Mouse (Mus musculus) hindbrain, postnatal 0 days (tissue): Measurements from ENCODE around the gene Dlg4. TPM values are rescaled to one million over a fixed set of nuclear protein-coding genes. Genes with fewer than 3 reads are reported as not detected.

Experiments
- ATAC-seq: fragments of 200-750 bp; cut with Nextera tagmentation; 2 replicates; pipeline ENCODE4 v1.8.0; 2017; ENCODE audit warnings: mild to moderate bottlenecking, moderate TSS enrichment, moderate library complexity
- DNase-seq: peaks from one replicate; pipeline ENCODE4 v3.0.0-alpha.2; 2015; ENCODE audit warnings: low spot score
- H3K27ac ChIP-seq: fragments of 300-500 bp; sonication (generic); 2 replicates; pipeline ENCODE4 v1.5.1; 2014; ENCODE audit warnings: mild to moderate bottlenecking
- H3K27me3 ChIP-seq: fragments of 300-500 bp; sonication (generic); 2 replicates; pipeline ENCODE4 v1.6.1; 2014; ENCODE audit warnings: low read length, mixed read lengths; ENCODE audit not compliant: insufficient read depth
- H3K36me3 ChIP-seq: fragments of 300-500 bp; sonication (generic); 2 replicates; pipeline ENCODE4 v1.6.1; 2014; ENCODE audit warnings: low read length, mixed read lengths; ENCODE audit not compliant: insufficient read depth
- H3K4me1 ChIP-seq: fragments of 300-500 bp; sonication (generic); 2 replicates; pipeline ENCODE4 v1.6.1; 2014; ENCODE audit warnings: antibody characterized with exemption, low read length, mixed read lengths; ENCODE audit not compliant: insufficient read depth
- H3K4me2 ChIP-seq: fragments of 300-500 bp; sonication (generic); 2 replicates; pipeline ENCODE4 v1.6.1; 2014; ENCODE audit warnings: low read depth, mild to moderate bottlenecking, low read length, moderate library complexity, mixed read lengths
- H3K4me3 ChIP-seq: fragments of 300-500 bp; sonication (generic); 2 replicates; pipeline ENCODE4 v1.5.1; 2014; ENCODE audit warnings: low read length
- H3K9ac ChIP-seq: fragments of 300-500 bp; sonication (generic); replicated peaks from 2 replicates; pipeline ENCODE4 v1.6.1; 2014; ENCODE audit warnings: mild to moderate bottlenecking, low read length, moderate library complexity, mixed read lengths
- H3K9me3 ChIP-seq: fragments of 300-500 bp; sonication (generic); 2 replicates; pipeline ENCODE4 v1.6.1; 2016; ENCODE audit warnings: low read length, mixed read lengths
- CTCF ChIP-seq: IDR thresholded peaks from 2 replicates; pipeline ENCODE4 v1.5.1; 2016; ENCODE audit warnings: antibody characterized with exemption, control low read depth, low read depth
- WGBS: fragments of 180-500 bp; shearing (Covaris S2); extraction: QIAGEN DNeasy Blood & Tissue Kit; methylation state at CpG from one replicate; pipeline ENCODE4 v1.1.7; 2014; 5-methylcytosine and 5-hydroxymethylcytosine counted together
- polyA plus RNA-seq: library from polyadenylated mRNA; unstranded; fragments of >200 nt; fragmentation: Nextera tagmentation; extraction: Ambion mirVana; gene quantifications from 2 replicates; pipeline ENCODE4 v1.2.1, GENCODE M21; 2015
- total RNA-seq: library from RNA; depleted of rRNA; stranded (reverse); fragments of >200 nt; gene quantifications from 2 replicates; pipeline ENCODE4 v1.2.3, GENCODE M21; 2014

The Dlg4 gene
- total and polyA plus RNA-seq, 2 experiments from 2014 or later: 18.8 to 209 TPM

GRCm38 (mm10) chr11:70042309-70043085 lies 25.8 kb downstream of the Dlg4 start:
- no peaks in the 10 kb centered on the region for H3K27me3 ChIP-seq
- H3K36me3 ChIP-seq: peaks cover 47% of the 10 kb centered on the region
- 85% methylated on average over 23 of the region's 23 CpGs for WGBS
- TF ChIP-seq CTCF: no peak
- H3K4me2 ChIP-seq: no peak overlapping the region
- H3K9ac ChIP-seq: no peak overlapping the region
- no peak overlapping the region for H3K4me3 ChIP-seq
- H3K9me3 ChIP-seq: no peaks in the 10 kb centered on the region
- ATAC-seq: no peak
- DNase-seq: no peak
- no peak overlapping the region for H3K27ac ChIP-seq
- no peaks in the 10 kb centered on the region for H3K4me1 ChIP-seq

- Histone ChIP-seq H3K4me2 (no peak overlapping the region), H3K27me3 (no peaks in the 10 kb centered on the region), H3K4me1 (no peaks in the 10 kb centered on the region), H3K9me3 (no peaks in the 10 kb centered on the region), H3K9ac (no peak overlapping the region), H3K27ac (no peak overlapping the region), H3K4me3 (no peak overlapping the region), H3K36me3 (peaks cover 43% of the 10 kb centered on the region)
- WGBS: 80% methylated on average over 7 of the region's 7 CpGs
- DNase-seq (no peak), ATAC-seq (no peak)
- TF ChIP-seq CTCF: no peak
These were observed 26.9 kb downstream of the Dlg4 start for GRCm38 (mm10) chr11:70043665-70044064.

GRCm38 (mm10) chr11:70045435-70045834 lies 28.7 kb downstream of the Dlg4 start:
- H3K9ac ChIP-seq: no peak overlapping the region
- H3K4me2 ChIP-seq: no peak overlapping the region
- DNase-seq (no peak), ATAC-seq (no peak)
- TF ChIP-seq CTCF: no peak
- H3K27ac ChIP-seq: no peak overlapping the region
- peaks cover 30% of the 10 kb centered on the region for H3K36me3 ChIP-seq
- WGBS: 39% methylated on average over 9 of the region's 9 CpGs
- no peak overlapping the region for H3K4me3 ChIP-seq
- H3K4me1 ChIP-seq: no peaks in the 10 kb centered on the region
- no peaks in the 10 kb centered on the region for H3K9me3 ChIP-seq
- H3K27me3 ChIP-seq: no peaks in the 10 kb centered on the region

GRCm38 (mm10) chr11:70049366-70049765 lies 32.6 kb downstream of the Dlg4 start:
- Histone ChIP-seq H3K9me3 (no peaks in the 10 kb centered on the region), H3K36me3 (peaks cover 7% of the 10 kb centered on the region; the same call in 1 of the 2 replicates), H3K27ac (no peak overlapping the region), H3K4me3 (no peak overlapping the region), H3K27me3 (no peaks in the 10 kb centered on the region), H3K9ac (no peak overlapping the region), H3K4me1 (no peaks in the 10 kb centered on the region), H3K4me2 (no peak overlapping the region)
- WGBS: 73% methylated on average over 6 of the region's 6 CpGs
- ATAC-seq: no peak
- TF ChIP-seq CTCF: no peak
- DNase-seq: no peak

- H3K4me3 ChIP-seq: no peak overlapping the region
- no peak overlapping the region for H3K9ac ChIP-seq
- DNase-seq (no peak), ATAC-seq (no peak)
- whole genome bisulfite sequencing: 61% methylated on average over 10 of the region's 10 CpGs
- peaks cover 2% of the 10 kb centered on the region; the same call in 1 of the 2 replicates for H3K36me3 ChIP-seq
- H3K9me3 ChIP-seq: no peaks in the 10 kb centered on the region
- no peak overlapping the region for H3K4me2 ChIP-seq
- no peak overlapping the region for H3K27ac ChIP-seq
- H3K4me1 ChIP-seq: no peaks in the 10 kb centered on the region
- H3K27me3 ChIP-seq: no peaks in the 10 kb centered on the region
- TF ChIP-seq CTCF: peak; percentile 54
These were observed 33.1 kb downstream of the Dlg4 start for GRCm38 (mm10) chr11:70049816-70050215.

GRCm38 (mm10) chr11:70053156-70053555 lies 36.4 kb downstream of the Dlg4 start:
- DNase-seq (no peak), ATAC-seq (no peak)
- Histone ChIP-seq H3K4me2 (no peak overlapping the region), H3K4me1 (no peaks in the 10 kb centered on the region; the same call in 1 of the 2 replicates), H3K9me3 (no peaks in the 10 kb centered on the region), H3K27me3 (no peaks in the 10 kb centered on the region), H3K36me3 (no peaks in the 10 kb centered on the region), H3K4me3 (no peak overlapping the region), H3K9ac (no peak overlapping the region), H3K27ac (no peak overlapping the region)
- no peak for TF ChIP-seq CTCF
- 65% methylated on average over 7 of the region's 7 CpGs for WGBS

- 87% methylated on average over 10 of the region's 10 CpGs for WGBS
These were observed 37.3 kb downstream of the Dlg4 start, which contains the start of gene Asgr1 for GRCm38 (mm10) chr11:70053898-70054570. Gene Asgr1 (plus strand): TSS chr11:70054085.

More at GRCm38 (mm10) chr11:70053898-70054570, 37.3 kb downstream of the Dlg4 start, which contains the start of gene Asgr1:
- no peak for ATAC-seq
- Histone ChIP-seq H3K9ac (no peak within 1 kb of the TSS), H3K4me3 (no peak within 1 kb of the TSS), H3K4me2 (no peak within 1 kb of the TSS), H3K9me3 (no peaks in the 10 kb centered on the region), H3K27me3 (no peaks in the 10 kb centered on the region), H3K4me1 (no peaks in the 10 kb centered on the region; the same call in 1 of the 2 replicates), H3K27ac (no peak within 1 kb of the TSS), H3K36me3 (no peaks in the 10 kb centered on the region)
- DNase-seq: no peak
- TF ChIP-seq CTCF: no peak
